Mouse (Mus musculus) cerebellum, adult 11-12 months (tissue): ENCODE data around the gene Speg.
A peak's percentile ranks its signal among the peaks of the same experiment; 100 is the strongest.

ENCODE experiments used
- DNase-seq: peaks from one replicate; pipeline ENCODE4 v3.0.0; 2022

The Speg gene

GRCm38 (mm10) chr1:75374950-75375936, at the start of gene Speg:
Gene Speg (plus strand): TSS chr1:75375297.
- DNase-seq, result peak; percentile 46

- no peak for DNase-seq
Observed at GRCm38 (mm10) chr1:75327461-75327860, 47.6 kb upstream of the Speg start.

GRCm38 (mm10) chr1:75331271-75331670, 43.8 kb upstream of the Speg start:
- DNase-seq, result no peak

GRCm38 (mm10) chr1:75336461-75336860, 38.6 kb upstream of the Speg start:
- DNase-seq, result no peak

- DNase-seq, result no peak
Observed at GRCm38 (mm10) chr1:75337097-75337496, 38.0 kb upstream of the Speg start.

GRCm38 (mm10) chr1:75338091-75338694, 36.9 kb upstream of the Speg start:
- no peak for DNase-seq

- DNase-seq, result no peak
Observed at GRCm38 (mm10) chr1:75339337-75339736, 35.8 kb upstream of the Speg start.

GRCm38 (mm10) chr1:75340519-75340918, 34.6 kb upstream of the Speg start:
- DNase-seq, result no peak

GRCm38 (mm10) chr1:75342874-75343416, 32.2 kb upstream of the Speg start:
- DNase-seq, result peak; percentile 73

GRCm38 (mm10) chr1:75344291-75345035, 30.6 kb upstream of the Speg start:
- DNase-seq, result no peak

GRCm38 (mm10) chr1:75345036-75345935, 29.8 kb upstream of the Speg start:
- no peak for DNase-seq

- no peak for DNase-seq
Observed at GRCm38 (mm10) chr1:75347279-75347678, 27.8 kb upstream of the Speg start.

- no peak for DNase-seq
Observed at GRCm38 (mm10) chr1:75349275-75349674, 25.8 kb upstream of the Speg start.

GRCm38 (mm10) chr1:75357261-75357660, 17.8 kb upstream of the Speg start:
- DNase-seq, result peak; percentile 62

GRCm38 (mm10) chr1:75358009-75358408, 17.1 kb upstream of the Speg start:
- no peak for DNase-seq

- no peak for DNase-seq
Observed at GRCm38 (mm10) chr1:75359346-75359745, 15.8 kb upstream of the Speg start.

- no peak for DNase-seq
Observed at GRCm38 (mm10) chr1:75360112-75361031, 14.7 kb upstream of the Speg start, which contains the start of gene Des. Gene Des (plus strand): TSS chr1:75360329.

GRCm38 (mm10) chr1:75361123-75361522, 14.0 kb upstream of the Speg start:
- no peak for DNase-seq

GRCm38 (mm10) chr1:75361750-75362149, 13.3 kb upstream of the Speg start:
- no peak for DNase-seq

GRCm38 (mm10) chr1:75363868-75364267, 11.2 kb upstream of the Speg start:
- DNase-seq, result no peak
